Mouse (Mus musculus) large intestine, adult 2 months (tissue): ENCODE results near the gene Il4ra. TPM values are rescaled to one million over a fixed set of nuclear protein-coding genes. Genes with fewer than 3 reads are reported as not detected.

Source experiments
- DNase-seq: peaks from one replicate; pipeline ENCODE4 v3.0.0-alpha.2; 2012; ENCODE audit warnings: low read depth, low spot score
- WGBS: fragments of 180-500 bp; shearing (Covaris S2); methylation state at CpG from one replicate; pipeline ENCODE4 v1.1.7; 2018; 5-methylcytosine and 5-hydroxymethylcytosine counted together
- polyA plus RNA-seq: library from polyadenylated mRNA; depleted of rRNA; stranded (reverse); fragments of >200 nt; gene quantifications from 2 replicates; pipeline ENCODE4 v1.2.3, GENCODE M21; 2012

Gene Il4ra
- polyA plus RNA-seq, 1 experiment: 43.9 TPM

DNA sequence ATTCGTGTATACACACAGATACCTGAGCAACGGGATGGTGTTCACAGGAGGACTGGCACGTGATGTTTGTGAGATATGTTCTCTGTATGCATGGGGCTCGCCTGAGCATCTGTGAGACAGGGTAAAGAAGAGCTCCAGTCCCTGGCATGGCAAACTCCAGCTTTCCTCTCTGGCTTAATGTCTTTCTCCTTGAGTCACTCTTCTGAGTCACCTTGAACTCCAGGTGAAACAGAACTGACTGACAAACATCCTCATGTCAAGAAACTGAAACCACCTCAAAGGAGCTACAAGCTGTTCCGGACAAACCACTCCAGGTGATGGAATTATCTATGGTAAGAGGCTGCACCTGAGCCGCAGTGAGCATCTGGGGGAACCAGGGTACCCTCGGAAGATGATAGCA lies 38.0 kb downstream of the Il4ra start:
- 81% methylated on average over 7 of the region's 7 CpGs for WGBS
- no peak for DNase-seq

DNA sequence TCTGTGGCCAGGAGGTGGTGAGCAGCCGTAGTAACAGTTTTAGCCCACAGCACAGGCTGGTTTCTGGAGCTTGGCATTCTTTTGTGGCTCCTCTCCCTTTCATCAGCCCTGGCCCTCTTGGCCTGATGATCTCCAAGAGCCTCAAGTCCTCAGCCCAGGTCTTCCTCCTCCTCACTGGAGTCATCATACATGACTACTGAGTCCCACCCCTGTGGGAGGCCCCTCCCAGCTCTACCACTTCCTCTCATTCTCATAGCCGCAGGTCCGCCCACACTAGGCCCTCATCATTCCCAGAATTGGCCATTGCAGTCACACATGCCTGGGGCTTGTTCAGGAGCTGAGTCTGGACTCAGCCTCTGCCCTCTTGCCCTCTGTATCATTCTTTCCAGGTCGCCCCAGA lies 41.9 kb downstream of the Il4ra start:
- DNase-seq: no peak
- 75% methylated on average over 4 of the region's 4 CpGs for WGBS

DNA sequence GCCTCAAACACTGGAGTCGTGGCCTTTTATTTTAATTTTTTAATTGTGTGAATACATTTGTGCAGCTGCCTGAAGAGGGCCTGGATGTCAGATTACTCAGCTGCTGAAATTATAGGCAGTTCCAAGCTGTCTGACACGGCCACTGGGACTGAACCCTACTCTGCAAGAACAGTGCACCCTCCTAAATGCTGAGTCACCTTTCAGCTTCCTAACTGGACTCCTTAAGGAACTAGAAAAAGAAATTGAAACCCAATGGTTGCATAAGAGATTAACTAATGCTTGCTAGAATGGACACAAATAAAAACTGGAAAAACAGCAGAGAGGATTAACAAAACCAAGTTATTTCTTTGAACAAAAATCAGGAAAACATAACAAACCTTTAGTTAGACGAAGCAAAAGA lies 44.5 kb downstream of the Il4ra start:
- WGBS: 41% methylated on average over 3 of the region's 3 CpGs
- DNase-seq: no peak

DNA sequence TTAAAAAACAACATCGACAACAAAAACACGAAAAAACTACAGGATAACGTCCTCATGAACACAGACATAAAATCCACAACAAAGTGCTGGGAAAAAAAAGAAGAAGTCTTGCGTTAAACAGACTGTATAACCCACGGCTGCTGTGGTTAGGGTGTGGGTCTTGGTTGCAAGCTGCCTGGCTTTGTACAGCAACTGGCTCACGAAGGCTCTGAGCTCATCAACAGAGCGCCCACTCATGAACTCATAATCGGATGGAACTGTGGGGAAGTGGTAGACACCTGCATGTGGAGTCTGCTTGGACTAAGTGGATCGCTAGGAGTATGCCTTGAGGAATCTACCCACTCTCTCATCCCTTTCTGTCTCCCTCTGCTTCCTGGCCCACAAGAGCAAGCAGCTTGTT lies 45.2 kb downstream of the Il4ra start:
- DNase-seq: no peak

DNA sequence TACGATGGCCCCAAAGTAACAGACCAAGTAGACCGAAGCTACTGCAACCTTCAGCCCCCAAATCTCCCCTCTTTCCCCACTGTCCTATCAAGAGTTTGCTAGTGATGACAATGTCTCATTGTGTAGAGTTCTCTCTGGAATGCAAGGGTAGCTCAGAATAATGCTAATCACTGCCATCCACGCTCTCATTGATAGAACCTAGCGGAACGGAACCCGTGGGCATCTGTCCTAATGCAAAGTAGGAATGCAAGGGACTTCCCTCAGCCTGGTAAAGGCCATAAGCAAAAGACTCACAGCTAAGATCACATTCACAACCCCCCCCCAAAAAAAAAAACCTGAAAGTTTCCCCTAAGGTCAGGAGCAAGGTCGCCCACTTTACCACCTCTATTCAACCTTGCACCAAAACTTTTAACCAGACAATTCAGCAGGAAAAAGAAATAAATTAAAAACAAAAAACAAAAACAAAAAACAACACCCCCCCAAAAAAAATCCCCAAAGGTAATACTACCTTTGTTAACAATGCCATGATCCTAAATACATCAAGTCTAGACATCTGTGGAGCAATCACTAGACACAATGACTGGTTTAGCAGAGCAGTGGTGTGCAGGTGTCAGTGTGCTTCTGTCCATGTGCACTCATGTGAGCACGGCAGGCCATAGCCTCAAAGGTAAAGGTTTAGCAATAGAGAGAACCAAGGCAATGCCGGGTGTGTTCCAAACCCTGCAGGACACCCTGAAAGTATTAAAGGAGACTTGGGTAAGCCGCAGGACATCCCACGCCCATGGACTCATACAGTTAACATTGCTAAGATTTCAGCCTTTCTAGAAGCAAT lies 45.8 kb downstream of the Il4ra start:
- no peak for DNase-seq
- WGBS: 85% methylated on average over 11 of the region's 11 CpGs

More for the DNA sequence above, 45.2 kb downstream of the Il4ra start:
- WGBS: 81% methylated on average over 9 of the region's 9 CpGs

DNA sequence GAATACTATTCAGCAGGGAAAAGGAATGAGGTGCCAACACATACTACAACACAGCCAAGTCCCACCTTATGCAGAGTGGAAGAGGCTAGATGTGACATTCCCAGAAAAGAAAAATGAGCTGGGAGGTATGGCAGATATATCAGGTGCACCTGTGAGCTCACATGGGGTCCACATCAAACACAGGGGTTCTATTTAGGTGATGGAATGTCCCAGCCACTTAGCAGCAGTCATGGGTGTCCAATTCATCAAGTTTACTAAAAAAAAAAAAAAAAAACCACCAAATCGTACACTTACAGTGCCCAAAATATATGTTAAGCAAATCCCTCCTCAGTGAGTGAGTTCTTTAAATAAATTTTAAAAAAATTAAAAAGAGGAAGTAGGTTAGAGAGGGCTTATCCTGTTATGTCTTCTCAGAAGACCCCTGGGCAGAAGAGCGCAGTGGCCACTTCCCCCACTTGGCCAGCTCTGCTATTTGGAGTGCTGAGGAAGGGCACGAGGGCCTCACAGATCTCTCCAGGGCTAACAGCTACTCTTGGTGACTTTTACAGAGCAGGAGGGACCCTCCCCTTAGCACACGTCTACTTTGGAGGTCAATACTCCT lies 47.6 kb downstream of the Il4ra start:
- no peak for DNase-seq
- 40% methylated on average over 4 of the region's 4 CpGs for whole genome bisulfite sequencing

DNA sequence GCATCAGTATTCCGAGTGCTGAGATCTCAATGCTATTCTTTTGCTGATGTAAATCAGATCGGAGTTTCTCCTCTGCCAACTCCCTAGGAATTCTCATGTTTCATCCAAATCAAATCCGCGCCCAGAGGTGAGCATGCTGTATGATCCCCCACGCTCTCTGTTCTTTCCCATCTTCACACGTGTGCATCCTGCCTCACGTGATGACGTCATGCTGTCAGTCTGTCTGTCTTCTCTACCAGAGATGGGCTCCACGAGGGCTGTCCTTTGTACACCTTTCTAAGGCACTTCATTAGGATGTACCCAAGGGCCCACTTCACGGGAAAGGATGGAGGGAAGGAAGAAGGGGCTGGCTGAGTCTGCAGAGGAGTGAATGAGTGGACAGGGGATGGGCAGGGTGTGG lies 48.2 kb downstream of the Il4ra start:
- WGBS: 65% methylated on average over 10 of the region's 10 CpGs
- no peak for DNase-seq

DNA sequence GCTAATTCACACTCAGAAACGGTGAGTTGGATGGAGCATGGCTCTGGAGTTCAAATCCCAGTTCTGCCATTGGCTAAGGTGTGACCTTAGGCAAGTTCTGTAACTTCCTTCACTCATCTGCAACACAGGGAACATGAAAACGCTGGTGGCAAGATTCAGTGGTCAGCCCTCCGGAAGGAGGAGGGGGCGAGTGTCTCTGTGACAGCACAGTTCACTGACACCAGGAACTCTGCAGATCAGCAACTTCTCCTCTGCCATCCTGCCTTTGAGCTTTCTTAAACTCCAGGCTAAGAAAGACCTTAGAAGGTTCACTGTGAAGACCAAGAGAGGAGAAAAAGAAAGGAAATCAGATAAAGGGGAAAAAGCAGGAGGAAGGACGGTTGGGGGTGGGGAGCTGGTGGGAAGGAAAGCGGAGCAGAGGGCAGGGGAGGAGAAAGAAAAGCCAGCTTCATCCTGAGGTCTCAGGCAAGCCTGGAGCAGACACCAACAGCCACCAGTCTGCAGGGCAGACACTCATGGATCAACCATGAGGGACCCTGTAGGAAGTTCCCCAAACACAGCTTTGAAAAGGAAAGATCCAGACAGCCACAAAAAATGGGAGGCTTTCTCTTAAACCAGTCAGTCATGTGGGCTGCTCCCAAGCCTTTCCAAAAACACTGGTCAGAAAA lies 48.8 kb downstream of the Il4ra start:
- DNase-seq: no peak
- WGBS: 33% methylated on average over 6 of the region's 6 CpGs

DNA sequence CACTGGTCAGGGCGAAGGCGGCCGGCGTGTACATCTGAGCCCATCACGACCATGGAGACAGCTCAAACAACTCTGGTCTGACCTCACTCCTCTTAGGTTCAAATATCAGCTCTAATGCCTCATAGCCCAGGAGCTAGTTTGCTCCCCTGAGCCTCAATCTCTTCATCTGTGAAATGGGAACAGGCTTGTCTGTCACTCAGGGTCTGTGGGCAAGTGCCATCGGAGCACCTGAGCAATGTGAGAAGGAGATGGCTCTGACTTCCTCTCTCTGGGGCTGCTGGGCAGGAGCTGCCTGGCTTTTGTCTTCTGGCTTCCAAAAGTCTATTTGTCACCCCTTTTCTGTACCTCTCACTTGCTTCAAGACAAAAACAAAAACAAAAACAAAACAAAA lies 49.4 kb downstream of the Il4ra start:
- no peak for DNase-seq
- 82% methylated on average over 6 of the region's 6 CpGs for WGBS

DNA sequence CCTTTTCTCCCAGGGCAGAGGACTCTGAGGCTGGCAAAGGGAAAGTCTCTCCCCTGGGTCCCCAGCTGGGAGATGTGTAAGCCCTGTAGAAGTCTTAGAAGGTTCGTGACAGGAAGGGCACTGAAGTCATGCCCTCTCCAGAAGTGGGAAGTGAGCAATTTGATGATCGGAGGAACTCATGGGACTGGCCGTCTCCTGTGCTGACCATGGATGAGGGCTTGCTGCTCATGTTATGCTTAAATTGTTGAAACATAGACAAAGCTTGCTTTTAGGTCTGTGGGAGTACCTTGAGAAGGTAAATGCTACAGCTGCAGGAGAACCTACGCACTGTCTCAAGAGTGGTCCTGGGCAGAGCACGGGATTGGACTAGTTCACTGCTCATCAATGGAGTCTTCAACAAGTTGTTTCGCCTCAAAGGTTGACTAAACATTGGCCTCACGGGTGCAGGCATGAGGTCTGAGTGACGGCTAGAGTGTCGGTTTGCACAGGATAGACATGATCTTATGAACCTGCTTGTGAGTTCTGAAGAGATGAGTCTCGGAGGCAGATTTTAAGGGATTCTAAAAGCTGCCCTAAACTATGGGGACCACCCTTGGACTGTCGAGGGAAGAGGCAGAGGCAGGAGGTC lies 50.0 kb downstream of the Il4ra start:
- no peak for DNase-seq
- WGBS: 66% methylated on average over 11 of the region's 11 CpGs

DNA sequence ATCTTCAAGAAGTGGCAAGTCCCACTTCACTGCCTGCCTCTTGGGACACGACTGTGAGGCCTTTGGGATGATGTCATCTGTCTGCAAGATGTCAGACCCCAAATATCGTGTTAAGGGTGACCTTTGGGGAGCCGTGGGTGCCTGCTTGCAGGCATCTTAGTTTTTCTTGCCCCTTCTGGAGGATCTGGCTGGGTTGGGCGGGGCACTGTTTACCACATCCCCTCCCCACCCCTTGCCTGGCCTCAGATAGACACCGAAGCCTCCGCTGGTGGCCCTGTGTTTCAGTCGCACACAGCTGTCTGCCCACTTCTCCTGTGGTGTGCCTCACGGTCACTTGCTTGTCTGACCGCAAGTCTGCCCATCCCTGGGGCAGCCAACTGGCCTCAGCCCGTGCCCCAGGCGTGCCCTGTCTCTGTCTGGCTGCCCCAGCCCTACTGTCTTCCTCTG lies 51.3 kb downstream of the Il4ra start, which contains the start of gene Il21r:
Gene Il21r (plus strand): TSS at position 245 of the 447 bp plus-strand sequence.
- DNase-seq: no peak
- 35% methylated on average over 11 of the region's 11 CpGs for WGBS

DNA sequence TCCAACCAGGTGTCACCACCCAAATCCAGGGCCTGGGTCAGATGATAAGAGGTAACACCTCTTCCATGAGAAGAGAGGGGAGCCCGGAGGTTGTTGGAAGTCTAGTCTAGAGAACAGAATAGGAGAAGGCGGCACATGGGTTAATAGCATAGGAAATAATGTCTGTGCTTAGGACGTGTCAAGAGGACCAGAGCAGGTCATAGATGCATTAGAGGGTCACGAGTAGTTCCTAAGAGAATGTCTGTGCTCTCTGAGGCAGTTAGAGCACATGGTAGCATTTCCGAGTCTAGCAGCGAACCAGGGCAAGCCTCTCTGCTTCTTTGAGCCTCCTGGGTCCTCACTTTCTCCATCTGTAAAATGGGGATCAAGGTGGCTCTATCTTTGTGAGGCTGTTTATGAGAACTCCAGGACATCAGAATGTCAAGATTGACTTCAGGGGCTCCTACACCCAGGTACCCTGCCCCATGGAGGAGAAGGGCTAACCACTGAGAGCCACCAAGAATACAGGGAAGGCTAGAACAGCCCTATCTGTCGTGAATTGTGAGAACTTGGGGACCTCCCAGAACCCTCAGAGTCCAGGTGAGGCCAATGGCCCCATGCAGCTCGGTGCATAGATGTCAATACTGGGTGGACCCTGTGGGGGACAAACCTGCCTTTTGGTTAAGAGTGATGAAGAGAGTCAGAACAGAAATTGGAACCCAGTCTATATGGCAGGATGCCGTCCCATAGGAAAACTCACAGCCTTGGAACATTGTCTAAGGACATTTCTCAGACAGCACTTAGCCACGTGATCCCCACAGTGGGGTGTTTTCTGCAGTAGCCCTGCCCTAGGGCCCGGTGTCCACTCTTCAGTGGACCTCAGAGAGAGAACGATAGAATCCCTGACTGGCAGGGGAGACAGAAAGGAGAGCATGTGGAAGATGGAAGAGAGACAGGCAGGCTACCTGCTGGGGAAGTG lies 52.7 kb downstream of the Il4ra start:
- 72% methylated on average over 12 of the region's 12 CpGs for WGBS
- no peak for DNase-seq

DNA sequence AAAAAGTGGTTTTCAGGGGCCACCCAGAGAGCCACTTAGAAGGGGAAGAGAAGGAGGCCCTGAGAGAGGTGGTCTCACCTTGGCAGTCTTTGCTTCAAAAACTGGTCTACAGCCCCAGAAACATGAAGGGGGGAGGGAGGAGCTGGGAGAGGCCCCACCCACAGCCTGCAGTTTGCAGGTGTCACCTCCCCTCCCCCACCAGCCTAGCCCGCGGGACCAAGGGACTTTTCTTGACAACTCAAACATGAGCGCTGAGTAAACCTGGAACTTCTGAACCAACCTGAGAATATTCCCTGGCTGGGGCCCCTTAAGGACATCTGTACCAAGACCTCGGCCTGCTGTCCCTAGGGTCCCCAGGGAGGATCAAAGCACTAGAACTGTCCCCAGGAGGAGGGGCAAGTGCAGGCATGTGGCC lies 53.8 kb downstream of the Il4ra start:
- 27% methylated on average over 4 of the region's 4 CpGs for WGBS
- DNase-seq: no peak

DNA sequence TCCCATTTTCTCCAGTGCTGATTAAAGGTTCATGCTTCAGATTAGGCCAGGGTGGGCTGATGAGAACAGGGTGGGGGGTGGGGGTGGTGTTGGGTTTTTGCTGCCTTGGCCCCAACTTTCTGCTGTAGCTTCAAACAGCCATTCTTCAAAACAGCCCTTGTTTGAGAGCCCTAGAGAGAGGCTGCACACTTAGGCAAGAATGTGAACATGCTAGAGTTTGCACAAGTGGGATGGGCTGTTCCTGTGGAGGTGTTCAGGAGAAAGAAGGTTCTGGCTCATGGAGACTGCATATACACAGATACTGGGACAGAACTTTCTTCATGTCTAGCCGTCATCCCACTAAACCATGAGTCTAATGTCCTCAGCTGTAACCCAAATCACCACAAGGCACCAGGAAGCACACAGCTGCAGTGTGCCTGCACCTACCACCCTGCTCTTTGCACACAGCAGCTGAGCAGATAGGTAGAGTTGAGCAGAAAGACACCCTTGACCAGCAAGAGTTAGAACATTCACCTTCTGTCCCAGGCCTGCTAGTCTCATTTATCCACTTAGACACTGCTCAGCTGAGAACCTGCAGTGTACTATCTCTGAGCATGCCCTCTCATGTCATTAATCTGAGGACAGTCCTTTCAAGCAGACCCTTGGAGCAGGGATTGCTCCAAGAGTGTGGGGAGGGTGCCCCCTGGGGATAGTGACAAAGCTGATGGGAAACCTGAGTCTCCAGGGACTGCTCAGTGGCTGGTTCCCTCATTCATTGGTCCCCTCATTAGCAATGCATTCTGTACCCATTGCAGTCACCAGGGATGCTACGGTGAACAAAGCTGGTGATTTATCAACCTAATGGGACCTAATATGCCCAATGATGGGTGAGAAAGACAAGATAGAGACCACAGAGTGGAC lies 54.6 kb downstream of the Il4ra start:
- WGBS: 79% methylated on average over 2 of the region's 2 CpGs
- DNase-seq: no peak

DNA sequence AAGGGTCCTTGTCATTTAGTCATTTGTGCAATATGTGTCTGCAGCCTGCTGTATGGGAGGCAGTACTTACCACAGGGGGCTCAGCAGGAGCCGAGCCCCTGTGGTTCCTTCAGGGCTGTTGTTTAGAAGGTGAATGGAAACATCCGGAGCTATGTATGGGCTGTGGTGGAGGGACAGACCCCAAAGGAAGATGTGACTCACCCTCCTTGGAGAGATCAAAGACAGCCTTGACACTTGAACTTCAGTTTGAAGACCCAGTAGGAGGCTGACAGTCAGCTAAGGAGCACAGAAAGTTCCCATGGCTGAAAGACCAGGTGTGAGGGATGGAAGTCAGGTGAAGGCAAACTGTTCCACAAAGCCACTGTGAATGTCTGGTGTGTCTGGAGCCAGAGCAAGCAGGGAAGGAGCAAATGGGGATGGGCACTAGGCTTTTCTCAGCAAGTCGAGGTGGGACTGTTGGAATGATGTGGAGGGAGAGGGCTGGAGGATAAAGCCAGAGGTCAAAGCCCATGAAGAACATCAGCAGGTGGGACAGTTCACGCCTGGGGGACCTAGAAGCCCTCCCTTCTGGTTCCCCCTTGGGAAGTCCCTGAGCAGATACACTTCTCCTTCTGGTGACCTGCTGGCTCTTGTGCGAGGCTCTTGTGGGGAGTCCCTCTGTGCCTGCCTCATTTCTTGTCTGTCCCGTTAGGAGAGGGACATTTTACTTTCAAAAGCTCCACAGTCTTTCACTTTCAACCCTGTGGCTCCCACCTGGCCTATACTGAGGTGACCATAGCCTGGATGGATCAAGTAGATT lies 55.7 kb downstream of the Il4ra start:
- DNase-seq: no peak
- 55% methylated on average over 6 of the region's 6 CpGs for WGBS

DNA sequence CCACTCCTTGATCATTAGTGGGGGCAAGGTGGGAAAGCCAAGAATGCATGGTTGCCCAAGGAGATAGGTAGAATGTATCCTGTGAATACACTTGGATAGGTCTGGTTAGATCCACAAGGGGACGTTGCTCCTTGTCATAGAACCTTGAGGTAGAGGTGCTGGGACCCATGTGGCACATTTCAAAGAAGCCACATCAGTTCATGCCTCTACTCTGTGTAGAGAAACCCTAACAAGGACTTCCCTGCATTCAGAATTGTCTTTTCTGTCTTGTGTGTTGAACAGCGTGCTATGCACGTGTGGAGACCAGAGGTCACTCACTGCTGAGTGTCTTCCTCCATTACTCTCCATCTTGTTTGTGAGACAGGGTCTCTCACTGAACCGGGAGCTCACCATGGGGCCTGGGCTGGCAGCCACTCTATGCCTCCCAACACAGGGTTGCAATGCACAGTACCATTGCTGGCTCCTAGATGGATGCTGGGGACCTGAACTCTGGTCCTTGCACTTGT lies 56.3 kb downstream of the Il4ra start:
- 89% methylated on average over 4 of the region's 4 CpGs for WGBS

DNA sequence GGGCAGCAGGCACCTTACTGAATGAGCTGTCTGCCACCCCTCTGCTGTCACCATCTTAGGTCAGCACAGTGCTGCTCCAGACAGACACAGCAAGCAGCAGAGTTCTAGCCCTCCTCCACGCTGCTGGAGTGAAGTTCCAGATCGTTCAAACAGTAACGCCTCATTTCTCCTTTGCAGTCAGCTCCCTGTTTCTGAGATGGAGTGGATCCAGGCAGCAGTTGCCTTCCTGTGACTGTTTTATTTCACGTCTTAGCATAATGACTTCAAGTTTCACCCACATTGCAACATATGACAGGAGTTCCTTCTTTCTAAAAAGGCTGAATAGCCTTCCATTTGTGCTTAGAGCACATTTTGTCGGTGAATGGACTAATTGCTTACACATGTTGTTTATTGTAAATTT lies 61.7 kb downstream of the Il4ra start:
- WGBS: 62% methylated on average over 5 of the region's 5 CpGs
- DNase-seq: no peak

More for the DNA sequence above, 56.3 kb downstream of the Il4ra start:
- DNase-seq: no peak
